Mouse (Mus musculus) hematopoietic stem cell, adult 5-6 weeks (primary cell): ENCODE measurements at regions not wholly inside any gene's neighbourhood (a gene's known extent, or its start where the extent isn't known, plus 50 kb on each side); places are given as distances from the start of the nearest gene placed in this dataset.
"Not testable (repeated sequence)": the region's sequence is repeated elsewhere in the genome, so short reads cannot be mapped to it uniquely, and the experiment has no call there.

Source experiments
- ATAC-seq, 2 experiments: fragments of 125-278 bp in 1 of 2; replicated peaks in 1 of 2; 2 replicates each; pipeline ENCODE4 v1.8.0; 2016 to 2017; ENCODE audit warnings: inconsistent platforms in 2 of 2, mild to moderate bottlenecking in 2 of 2, moderate number of reproducible peaks in 2 of 2, low read depth in 1 of 2, moderate TSS enrichment in 1 of 2; ENCODE audit not compliant: low FRiP score in 2 of 2, poor library complexity in 2 of 2, severe bottlenecking in 2 of 2, insufficient read depth in 1 of 2, low TSS enrichment in 1 of 2

GRCm38 (mm10) chr8:126081279-126081678, 86.3 kb downstream of the Kcnk1 start:
- peak in 1 of 2 experiments; percentile 56; a peak in 1 of 4 replicates for ATAC-seq

DNA sequence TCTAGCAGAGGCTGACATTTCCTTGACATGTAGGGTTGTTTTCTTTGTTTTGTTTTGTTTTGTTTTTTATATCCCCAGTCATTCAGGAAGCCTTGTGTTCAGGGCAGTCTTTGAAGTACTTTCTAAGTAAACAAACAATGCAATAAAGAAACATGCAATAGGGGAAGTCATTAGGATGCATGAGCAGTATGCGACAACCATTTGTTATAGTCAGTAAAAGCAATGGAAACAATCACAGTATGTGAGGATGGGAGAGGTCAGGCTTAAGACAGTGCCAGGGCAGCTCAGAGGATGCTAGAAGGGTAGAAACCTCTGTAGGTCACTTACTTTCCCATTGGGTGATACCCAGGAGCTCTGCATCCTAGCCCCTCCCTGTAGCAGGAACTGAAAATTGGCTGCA, 87.9 kb downstream of the Kcnk1 start:
- no peak for ATAC-seq

- ATAC-seq = no peak
Measured at GRCm38 (mm10) chr8:126090772-126091171, 95.8 kb downstream of the Kcnk1 start.

- ATAC-seq = no peak
Measured at GRCm38 (mm10) chr8:126094005-126094404, 99.0 kb downstream of the Kcnk1 start.

DNA sequence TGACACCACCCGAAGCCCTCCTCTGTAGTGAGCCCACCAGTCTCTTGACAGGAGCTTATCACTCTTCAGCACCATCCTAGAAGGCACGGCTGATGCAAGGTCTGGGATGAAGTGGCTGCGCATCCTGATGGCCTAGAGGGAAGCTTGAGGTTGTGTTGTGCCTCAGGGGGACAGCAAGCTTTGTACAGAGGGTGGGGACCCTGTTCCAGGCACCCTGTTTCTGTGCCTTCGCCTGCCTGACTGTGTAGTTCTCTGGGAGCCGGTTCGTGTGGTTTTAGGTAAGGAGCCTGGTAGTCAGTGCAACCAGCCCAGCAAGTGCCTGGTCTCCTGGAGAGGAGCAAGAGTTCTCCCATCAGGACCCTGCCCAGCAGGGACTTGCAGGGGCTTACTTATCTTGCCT, 101.1 kb downstream of the Kcnk1 start:
- no peak for ATAC-seq

- ATAC-seq = no peak
Measured at GRCm38 (mm10) chr8:126096636-126097170, 101.7 kb downstream of the Kcnk1 start.

DNA sequence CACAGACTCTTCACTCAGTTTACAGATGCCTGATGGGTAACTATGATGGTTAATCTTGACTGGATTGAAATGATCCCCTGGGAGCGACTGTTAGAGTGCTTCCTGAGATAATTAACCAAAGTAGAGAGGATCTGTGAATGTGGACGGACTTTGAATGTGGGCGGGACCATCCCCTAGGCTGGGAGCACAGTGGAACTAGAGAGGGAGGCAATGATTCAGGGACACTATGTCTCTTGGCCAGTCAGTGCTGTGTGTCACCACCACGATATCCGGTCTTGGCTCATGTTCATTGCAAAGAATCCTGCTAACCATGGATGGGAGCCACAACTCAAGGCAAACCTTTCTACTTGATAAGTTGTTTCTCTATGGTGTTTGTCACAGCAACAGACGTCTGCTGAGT, 103.9 kb downstream of the Kcnk1 start:
- ATAC-seq = no peak

DNA sequence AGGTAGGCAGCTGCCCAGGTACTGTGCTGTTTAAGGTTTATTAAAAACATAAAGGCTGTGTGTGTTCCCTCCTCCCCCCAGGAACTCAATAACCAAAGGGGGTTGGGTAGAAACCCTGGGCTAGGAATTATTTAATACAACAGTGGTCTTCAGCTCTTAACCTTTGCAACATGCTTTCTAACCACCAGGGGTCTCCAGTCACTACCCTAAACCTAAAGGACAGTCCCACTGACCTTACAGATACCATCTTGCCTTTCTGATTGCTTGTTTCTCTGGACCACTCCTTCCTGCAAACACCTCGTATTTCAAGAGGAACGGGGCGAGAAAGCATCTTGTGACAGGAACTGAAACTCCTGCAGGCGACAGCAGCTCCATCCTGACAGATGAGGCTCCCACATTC, 104.9 kb downstream of the Kcnk1 start:
- no peak for ATAC-seq

- no peak for ATAC-seq
Measured at GRCm38 (mm10) chr8:126105043-126105442, 110.1 kb downstream of the Kcnk1 start.

DNA sequence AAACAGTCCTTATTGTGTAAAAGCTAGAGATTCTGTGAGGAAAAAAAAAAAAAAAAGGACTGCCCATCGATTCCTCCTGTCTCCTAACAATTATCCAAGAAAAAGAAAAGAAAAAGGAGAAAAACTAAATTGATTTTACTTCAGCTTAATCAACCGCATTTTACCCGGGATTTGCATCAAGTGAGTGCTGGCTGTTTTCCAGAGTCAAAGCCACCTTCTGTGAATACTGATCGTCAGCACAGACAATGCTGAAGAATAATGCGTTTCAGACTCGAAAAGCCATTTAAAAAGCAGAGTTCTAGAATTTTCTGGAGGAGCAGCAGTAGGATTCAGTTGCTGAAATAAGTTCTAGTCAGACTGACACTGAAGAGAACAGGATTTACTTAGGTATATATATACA, 131.1 kb downstream of the Kcnk1 start:
- ATAC-seq = no peak

DNA sequence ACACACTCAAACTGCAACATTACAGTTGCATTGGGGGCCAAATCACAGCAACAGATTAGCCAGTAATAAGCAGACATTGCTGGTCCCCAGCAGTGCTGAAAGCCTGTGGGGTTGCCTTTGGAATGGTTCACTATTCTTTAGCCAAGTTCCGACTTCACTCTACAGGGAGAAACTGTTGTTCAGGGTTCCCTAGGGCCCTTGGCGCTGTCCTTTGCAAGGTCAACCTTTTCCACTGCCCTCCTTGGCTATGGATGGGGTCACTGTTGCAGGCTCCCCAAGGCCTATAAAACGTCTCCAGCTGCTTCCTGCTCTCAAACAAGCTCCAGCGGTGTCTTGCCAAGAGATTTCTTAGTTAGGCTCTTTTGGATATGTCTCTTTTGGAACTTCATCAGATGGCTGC, 137.1 kb downstream of the Kcnk1 start:
- ATAC-seq = no peak

DNA sequence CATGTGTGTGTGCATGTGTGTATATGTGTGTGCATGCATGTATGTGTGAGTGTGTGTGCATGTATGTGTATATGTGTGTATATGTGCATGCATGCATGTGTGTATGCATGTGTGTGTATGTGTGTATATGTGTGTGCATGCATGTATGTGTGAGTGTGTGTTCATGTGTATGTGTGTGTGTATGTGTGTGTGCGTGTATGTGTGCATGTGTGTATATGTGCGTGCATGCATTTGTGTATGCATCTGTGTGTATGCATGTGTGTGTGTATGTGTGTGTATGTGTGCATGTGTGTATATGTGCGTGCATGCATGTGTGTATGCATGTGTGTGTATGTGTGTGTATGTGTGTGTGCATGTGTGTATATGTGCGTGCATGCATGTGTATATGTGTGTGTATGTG, 137.9 kb downstream of the Kcnk1 start:
- ATAC-seq = not testable (repeated sequence)

- no peak for ATAC-seq
Measured at GRCm38 (mm10) chr8:126135100-126135499, 140.1 kb downstream of the Kcnk1 start.

- no peak for ATAC-seq
Measured at GRCm38 (mm10) chr8:126135573-126135972, 140.6 kb downstream of the Kcnk1 start.

DNA sequence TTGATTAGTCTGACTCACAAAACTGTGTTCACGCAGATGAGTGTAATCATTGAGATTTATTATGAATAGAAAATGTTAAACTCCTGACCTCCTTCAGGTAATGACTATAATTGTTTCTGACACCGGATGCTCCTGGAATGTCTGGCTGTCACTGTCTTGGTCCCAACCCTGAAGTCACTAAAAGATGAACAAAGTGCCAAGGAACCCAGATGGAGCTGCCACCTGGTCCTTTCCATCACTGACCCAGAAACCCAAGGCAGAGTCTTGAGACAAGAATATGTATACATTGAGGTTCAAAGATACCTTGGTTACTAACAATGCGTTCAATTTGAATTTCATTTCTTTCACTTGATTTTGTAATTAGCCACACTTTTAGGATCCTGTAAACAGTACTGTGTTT, 142.0 kb downstream of the Kcnk1 start:
- no peak for ATAC-seq

- no peak for ATAC-seq
Measured at GRCm38 (mm10) chr8:126137452-126137851, 142.5 kb downstream of the Kcnk1 start.

GRCm38 (mm10) chr8:126138645-126139545, 143.9 kb downstream of the Kcnk1 start:
- no peak; a peak in 1 of 4 replicates for ATAC-seq

DNA sequence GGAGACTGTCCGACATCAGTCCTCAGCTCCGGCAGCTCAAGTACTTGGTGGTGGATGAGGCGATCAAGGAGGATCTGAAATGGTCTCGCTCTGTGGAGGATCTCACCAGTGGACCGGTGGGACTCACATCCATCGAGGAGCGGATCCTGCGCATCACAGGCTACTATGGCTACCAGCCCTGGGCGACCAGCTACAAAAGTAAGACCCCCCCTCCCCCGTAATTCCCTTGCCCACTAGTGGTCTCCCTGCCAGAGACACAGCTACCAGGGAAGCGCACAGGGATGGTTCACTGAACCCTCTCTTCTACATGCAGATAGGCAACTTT, 144.5 kb downstream of the Kcnk1 start:
- no peak for ATAC-seq

GRCm38 (mm10) chr8:126140998-126141397, 146.0 kb downstream of the Kcnk1 start:
- no peak for ATAC-seq
